Mouse (Mus musculus) limb, embryonic 13.5 days (tissue): ENCODE data around the gene Chtop. TPM values are rescaled to one million over a fixed set of nuclear protein-coding genes. Genes with fewer than 3 reads are reported as not detected.

Source experiments
- ATAC-seq: fragments of 200-750 bp; cut with Nextera tagmentation; 2 replicates; pipeline ENCODE4 v1.8.0; 2017; ENCODE audit warnings: low read depth, moderate number of reproducible peaks, moderate TSS enrichment; ENCODE audit not compliant: low FRiP score
- H3K27ac ChIP-seq: fragments of 300-500 bp; sonication (generic); 2 replicates; pipeline ENCODE4 v1.5.1; 2015; ENCODE audit warnings: inconsistent platforms, mild to moderate bottlenecking, moderate library complexity
- H3K27me3 ChIP-seq: fragments of 300-500 bp; sonication (generic); 2 replicates; pipeline ENCODE4 v1.6.1; 2015; ENCODE audit warnings: mild to moderate bottlenecking, inconsistent platforms
- H3K36me3 ChIP-seq: fragments of 300-500 bp; sonication (generic); 2 replicates; pipeline ENCODE4 v1.6.1; 2015; ENCODE audit warnings: inconsistent platforms, mild to moderate bottlenecking, moderate library complexity
- H3K4me1 ChIP-seq: fragments of 300-500 bp; sonication (generic); 2 replicates; pipeline ENCODE4 v1.6.1; 2015; ENCODE audit warnings: inconsistent platforms
- H3K4me2 ChIP-seq: fragments of 300-500 bp; sonication (generic); replicated peaks from 2 replicates; pipeline ENCODE4 v1.6.1; 2015; ENCODE audit warnings: inconsistent platforms, mild to moderate bottlenecking, moderate library complexity
- H3K4me3 ChIP-seq: fragments of 300-500 bp; sonication (generic); 2 replicates; pipeline ENCODE4 v1.5.1; 2015; ENCODE audit warnings: moderate library complexity, mild to moderate bottlenecking, inconsistent platforms
- H3K9ac ChIP-seq: fragments of 300-500 bp; sonication (generic); 2 replicates; pipeline ENCODE4 v1.6.1; 2015; ENCODE audit warnings: mild to moderate bottlenecking, inconsistent platforms
- H3K9me3 ChIP-seq: fragments of 300-500 bp; sonication (generic); 2 replicates; pipeline ENCODE4 v1.6.1; 2016; ENCODE audit warnings: inconsistent platforms
- WGBS: fragments of 180-500 bp; shearing (Covaris S2); methylation state at CpG from one replicate; pipeline ENCODE4 v1.1.7; 2015; 5-methylcytosine and 5-hydroxymethylcytosine counted together
- polyA plus RNA-seq: library from polyadenylated mRNA; unstranded; fragments of >200 nt; fragmentation: Nextera tagmentation; extraction: Ambion mirVana; gene quantifications from 2 replicates; pipeline ENCODE4 v1.2.1, GENCODE M21; 2015

The Chtop gene
- polyA plus RNA-seq, 1 experiment from 2014 or later: 187 TPM

- Histone ChIP-seq H3K9me3 (no peaks in the 10 kb centered on the region), H3K9ac (no peak within 1 kb of the TSS), H3K27me3 (no peaks in the 10 kb centered on the region), H3K4me3 (no peak within 1 kb of the TSS), H3K36me3 (no peaks in the 10 kb centered on the region), H3K4me1 (no peaks in the 10 kb centered on the region), H3K27ac (no peak within 1 kb of the TSS), H3K4me2 (no peak within 1 kb of the TSS)
- 57% methylated on average over 5 of the region's 5 CpGs for WGBS
- no peak for ATAC-seq
Observed at GRCm38 (mm10) chr3:90526580-90526979, 17.3 kb upstream of the Chtop start, which contains the start of gene S100a14. TSS of gene S100a14 (plus strand) at chr3:90526856.

- ATAC-seq: no peak
- Histone ChIP-seq H3K9ac (no peak overlapping the region), H3K4me3 (no peak overlapping the region), H3K4me1 (no peaks in the 10 kb centered on the region), H3K36me3 (no peaks in the 10 kb centered on the region), H3K27me3 (no peaks in the 10 kb centered on the region), H3K27ac (no peak overlapping the region), H3K9me3 (no peaks in the 10 kb centered on the region), H3K4me2 (no peak overlapping the region)
- WGBS: 75% methylated on average over 2 of the region's 2 CpGs
Observed at GRCm38 (mm10) chr3:90526076-90526475, 16.8 kb upstream of the Chtop start.

- H3K27ac ChIP-seq: no peak overlapping the region
- no peaks in the 10 kb centered on the region for H3K27me3 ChIP-seq
- no peak overlapping the region for H3K4me3 ChIP-seq
- no peak overlapping the region for H3K4me2 ChIP-seq
- WGBS: 68% methylated on average over 4 of the region's 4 CpGs
- H3K9ac ChIP-seq: no peak overlapping the region
- no peak for ATAC-seq
- no peaks in the 10 kb centered on the region for H3K4me1 ChIP-seq
- H3K9me3 ChIP-seq: no peaks in the 10 kb centered on the region
- no peaks in the 10 kb centered on the region for H3K36me3 ChIP-seq
Observed at GRCm38 (mm10) chr3:90525421-90525820, 16.1 kb upstream of the Chtop start.

- 81% methylated on average over 4 of the region's 4 CpGs for WGBS
- Histone ChIP-seq H3K36me3 (no peaks in the 10 kb centered on the region), H3K27ac (no peak overlapping the region), H3K4me2 (no peak overlapping the region), H3K9me3 (no peaks in the 10 kb centered on the region), H3K27me3 (peaks cover 14% of the 10 kb centered on the region), H3K4me1 (peaks cover 17% of the 10 kb centered on the region), H3K4me3 (no peak overlapping the region), H3K9ac (no peak overlapping the region)
- ATAC-seq: no peak
Observed at GRCm38 (mm10) chr3:90517711-90518110, 8.4 kb upstream of the Chtop start.

- no peak overlapping the region for H3K4me3 ChIP-seq
- no peak for ATAC-seq
- no peak overlapping the region for H3K27ac ChIP-seq
- no peaks in the 10 kb centered on the region for H3K9me3 ChIP-seq
- H3K4me2 ChIP-seq: peak overlapping the region; percentile 81; the same call in 1 of the 2 replicates
- H3K27me3 ChIP-seq: peaks cover 19% of the 10 kb centered on the region
- WGBS: 87% methylated on average over 4 of the region's 4 CpGs
- no peak overlapping the region for H3K9ac ChIP-seq
- no peaks in the 10 kb centered on the region for H3K36me3 ChIP-seq
- peaks cover 17% of the 10 kb centered on the region for H3K4me1 ChIP-seq
Observed at GRCm38 (mm10) chr3:90515789-90516188, 6.5 kb upstream of the Chtop start.

- Histone ChIP-seq H3K4me2 (peak overlapping the region; percentile 81), H3K4me3 (peak overlapping the region; percentile 43), H3K4me1 (peaks cover 17% of the 10 kb centered on the region), H3K36me3 (no peaks in the 10 kb centered on the region), H3K9me3 (no peaks in the 10 kb centered on the region), H3K27ac (no peak overlapping the region), H3K9ac (peak overlapping the region; percentile 66), H3K27me3 (peaks cover 19% of the 10 kb centered on the region)
- WGBS: 50% methylated on average over 1 of the region's 1 CpGs
- no peak for ATAC-seq
Observed at GRCm38 (mm10) chr3:90515242-90515641, 5.9 kb upstream of the Chtop start.

- peaks cover 17% of the 10 kb centered on the region for H3K4me1 ChIP-seq
- peak; percentile 77; the same call in 1 of the 2 replicates for ATAC-seq
- H3K27me3 ChIP-seq: peaks cover 19% of the 10 kb centered on the region
- H3K27ac ChIP-seq: no peak overlapping the region
- H3K9ac ChIP-seq: peak overlapping the region; percentile 66
- H3K9me3 ChIP-seq: no peaks in the 10 kb centered on the region
- H3K4me2 ChIP-seq: peak overlapping the region; percentile 81
- no peaks in the 10 kb centered on the region for H3K36me3 ChIP-seq
- under 1% methylated on average over 10 of the region's 10 CpGs for WGBS
- peak overlapping the region; percentile 43 for H3K4me3 ChIP-seq
Observed at GRCm38 (mm10) chr3:90514691-90515090, 5.4 kb upstream of the Chtop start.

GRCm38 (mm10) chr3:90513796-90514590, 4.7 kb upstream of the Chtop start, which contains the start of the genes S100a1 and S100a13:
TSS of gene S100a1 (minus strand) at chr3:90514392.
TSS of gene S100a13 (plus strand) at chr3:90514435.
- Histone ChIP-seq H3K4me2 (peak within 1 kb of the TSS; percentile 81), H3K9me3 (no peaks in the 10 kb centered on the region), H3K4me1 (peaks cover 17% of the 10 kb centered on the region), H3K27me3 (peaks cover 19% of the 10 kb centered on the region), H3K36me3 (no peaks in the 10 kb centered on the region), H3K9ac (peak within 1 kb of the TSS; percentile 66), H3K27ac (no peak within 1 kb of the TSS), H3K4me3 (peak within 1 kb of the TSS; percentile 43)
- peak; percentile 21; the same call in 1 of the 2 replicates for ATAC-seq
- 6% methylated on average over 25 of the region's 25 CpGs for WGBS

GRCm38 (mm10) chr3:90512948-90513642, 3.8 kb upstream of the Chtop start:
- Histone ChIP-seq H3K4me3 (no peak overlapping the region), H3K27me3 (peaks cover 19% of the 10 kb centered on the region), H3K4me1 (peaks cover 19% of the 10 kb centered on the region), H3K36me3 (no peaks in the 10 kb centered on the region), H3K4me2 (peak overlapping the region; percentile 81), H3K27ac (no peak overlapping the region), H3K9ac (no peak overlapping the region), H3K9me3 (no peaks in the 10 kb centered on the region)
- ATAC-seq: no peak
- WGBS: 68% methylated on average over 9 of the region's 9 CpGs

GRCm38 (mm10) chr3:90512276-90512675, 3.0 kb upstream of the Chtop start:
- WGBS: 81% methylated on average over 5 of the region's 5 CpGs
- H3K27ac ChIP-seq: no peak overlapping the region
- H3K4me1 ChIP-seq: peaks cover 28% of the 10 kb centered on the region
- no peak overlapping the region for H3K4me2 ChIP-seq
- H3K9ac ChIP-seq: no peak overlapping the region
- no peaks in the 10 kb centered on the region for H3K9me3 ChIP-seq
- no peak for ATAC-seq
- peaks cover 5% of the 10 kb centered on the region for H3K36me3 ChIP-seq
- peaks cover 19% of the 10 kb centered on the region for H3K27me3 ChIP-seq
- no peak overlapping the region for H3K4me3 ChIP-seq

- H3K27me3 ChIP-seq: peaks cover 19% of the 10 kb centered on the region
- H3K9ac ChIP-seq: no peak overlapping the region
- peak overlapping the region; percentile 58; the same call in 1 of the 2 replicates for H3K27ac ChIP-seq
- peak; percentile 1; the same call in 1 of the 2 replicates for ATAC-seq
- no peaks in the 10 kb centered on the region for H3K9me3 ChIP-seq
- H3K4me3 ChIP-seq: peak overlapping the region; percentile 74
- 26% methylated on average over 2 of the region's 2 CpGs for WGBS
- H3K4me1 ChIP-seq: peaks cover 27% of the 10 kb centered on the region
- peak overlapping the region; percentile 56 for H3K4me2 ChIP-seq
- peaks cover 29% of the 10 kb centered on the region for H3K36me3 ChIP-seq
Observed at GRCm38 (mm10) chr3:90509747-90510123, 437 bp upstream of the Chtop start.

GRCm38 (mm10) chr3:90508287-90508949, 880 bp downstream of the Chtop start:
- H3K9me3 ChIP-seq: no peaks in the 10 kb centered on the region
- H3K27ac ChIP-seq: peak overlapping the region; percentile 93; the same call in 1 of the 2 replicates
- H3K4me1 ChIP-seq: peaks cover 19% of the 10 kb centered on the region
- 2% methylated on average over 20 of the region's 20 CpGs for WGBS
- peaks cover 42% of the 10 kb centered on the region for H3K36me3 ChIP-seq
- H3K4me3 ChIP-seq: peak overlapping the region; percentile 74
- no peak for ATAC-seq
- H3K9ac ChIP-seq: peak overlapping the region; percentile 95
- peaks cover 12% of the 10 kb centered on the region for H3K27me3 ChIP-seq
- peak overlapping the region; percentile 84 for H3K4me2 ChIP-seq
